Mouse (Mus musculus) left cerebral cortex, adult 2 months (tissue): ENCODE results near the gene Lzts2. TPM values are rescaled to one million over a fixed set of nuclear protein-coding genes. Genes with fewer than 3 reads are reported as not detected.
A peak's percentile ranks its signal among the peaks of the same experiment; 100 is the strongest.

Source experiments
- DNase-seq, 2 experiments: peaks; one replicate each; pipeline ENCODE4 v3.0.0; 2021 to 2022; ENCODE audit warnings: low spot score in 2 of 2, mixed read lengths in 1 of 2; ENCODE audit errors: extremely low spot score in 1 of 2
- H3K27ac ChIP-seq: fragments of 200-600 bp; 2 replicates; pipeline ENCODE4 v1.8.1; 2022
- H3K4me3 ChIP-seq: fragments of 200-600 bp; 2 replicates; pipeline ENCODE4 v1.8.1; 2022
- CTCF ChIP-seq: fragments of 200-600 bp; IDR thresholded peaks from 2 replicates; pipeline ENCODE4 v1.8.1; 2022; ENCODE audit warnings: antibody characterized with exemption, mild to moderate bottlenecking, moderate library complexity
- intact Hi-C: fragments of 180-260 bp; cut with DNase I; formaldehyde crosslinking; loops from one replicate; pipeline ENCODE4 v1.15.1; 2025
- total RNA-seq, 2 experiments: library from RNA; stranded (reverse); gene quantifications; 2 replicates each; pipeline ENCODE4 v1.2.3; 2021

The Lzts2 gene
- total RNA-seq, 2 experiments from 2014 or later = 36.5 to 39.1 TPM

- peak; percentile 87 for DNase-seq
- Histone ChIP-seq H3K4me3 (peak overlapping the region; percentile 46), H3K27ac (peak overlapping the region; percentile 94)
- TF ChIP-seq CTCF = no peak
- intact Hi-C loops = loop anchor here (2.0 kb wide), 1 partner anchor 17 kb away; the partner anchor contains the start of gene Kazald1
Measured at GRCm38 (mm10) chr19:45058113-45058839, 44.1 kb downstream of the Lzts2 start.

GRCm38 (mm10) chr19:45058841-45059240, 44.6 kb downstream of the Lzts2 start:
- DNase-seq = no peak
- intact Hi-C loops = loop anchor here (2.0 kb wide), 1 partner anchor 16 kb away; the partner anchor contains the start of gene Kazald1
- H3K4me3 ChIP-seq = peak overlapping the region; percentile 46
- H3K27ac ChIP-seq = peak overlapping the region; percentile 94
- no peak for TF ChIP-seq CTCF

DNA sequence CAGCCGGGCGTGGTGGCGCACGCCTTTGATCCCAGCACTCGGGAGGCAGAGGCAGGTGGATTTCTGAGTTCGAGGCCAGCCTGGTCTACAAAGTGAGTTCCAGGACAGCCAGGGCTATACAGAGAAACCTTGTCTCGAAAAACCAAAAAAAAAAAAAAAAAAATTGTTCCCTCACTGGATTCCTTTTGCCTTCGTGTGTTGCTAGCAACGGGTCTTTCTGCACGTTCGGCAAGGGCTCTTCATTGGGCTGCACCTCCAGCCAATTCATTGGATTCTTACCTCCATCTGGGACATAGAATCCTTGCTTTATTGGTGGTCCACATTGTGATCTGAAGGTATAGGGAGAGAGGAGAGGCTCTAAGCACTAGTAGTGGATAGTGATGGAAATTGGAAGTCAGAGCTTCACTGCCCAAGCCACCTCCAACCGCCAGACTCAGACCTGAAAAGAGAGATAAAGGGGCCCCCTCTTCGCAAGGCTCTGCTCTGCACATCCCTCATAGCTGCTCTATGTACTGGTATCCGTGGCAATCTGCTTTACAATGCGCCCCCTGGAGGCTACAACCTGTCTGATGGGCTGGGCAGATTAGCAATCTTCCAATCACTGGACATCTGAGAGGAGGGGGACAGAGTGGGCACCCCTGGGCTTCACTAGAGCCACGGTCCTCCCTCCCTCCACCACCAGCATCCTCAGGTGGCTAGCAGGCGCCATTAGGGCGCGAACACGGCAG, 49.5 kb downstream of the Lzts2 start:
- Histone ChIP-seq H3K27ac (no peak overlapping the region), H3K4me3 (no peak overlapping the region)
- no peak for DNase-seq
- TF ChIP-seq CTCF = peak; percentile 72
- intact Hi-C loops = no loop called here

DNA sequence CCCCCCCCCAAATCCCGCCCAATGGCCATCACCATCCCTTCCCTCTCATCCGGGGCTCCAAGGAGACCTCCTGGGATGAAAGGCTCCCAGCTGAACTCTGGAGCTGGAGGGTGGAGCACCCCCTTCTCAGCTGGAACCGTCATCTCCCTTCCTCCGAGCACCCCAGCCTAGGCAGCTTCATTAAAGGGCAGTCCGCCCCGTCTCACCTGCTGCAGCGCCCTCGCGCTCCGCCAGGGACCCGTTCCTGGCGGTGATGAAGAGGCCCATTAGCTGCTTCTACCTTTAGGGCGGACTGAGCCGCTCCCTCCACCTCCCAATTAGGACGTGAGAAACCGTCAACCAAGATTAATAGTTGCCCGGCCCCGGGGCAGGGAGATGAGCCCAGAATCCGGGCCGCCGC, 51.0 kb downstream of the Lzts2 start:
- no peak overlapping the region for H3K4me3 ChIP-seq
- TF ChIP-seq CTCF = no peak
- H3K27ac ChIP-seq = no peak overlapping the region
- no peak for DNase-seq
- intact Hi-C loops = no loop called here

- no peak overlapping the region for H3K27ac ChIP-seq
- DNase-seq = no peak
- TF ChIP-seq CTCF = no peak
- H3K4me3 ChIP-seq = no peak overlapping the region
- intact Hi-C loops = no loop called here
Measured at GRCm38 (mm10) chr19:45067170-45067569, 53.0 kb downstream of the Lzts2 start.

DNA sequence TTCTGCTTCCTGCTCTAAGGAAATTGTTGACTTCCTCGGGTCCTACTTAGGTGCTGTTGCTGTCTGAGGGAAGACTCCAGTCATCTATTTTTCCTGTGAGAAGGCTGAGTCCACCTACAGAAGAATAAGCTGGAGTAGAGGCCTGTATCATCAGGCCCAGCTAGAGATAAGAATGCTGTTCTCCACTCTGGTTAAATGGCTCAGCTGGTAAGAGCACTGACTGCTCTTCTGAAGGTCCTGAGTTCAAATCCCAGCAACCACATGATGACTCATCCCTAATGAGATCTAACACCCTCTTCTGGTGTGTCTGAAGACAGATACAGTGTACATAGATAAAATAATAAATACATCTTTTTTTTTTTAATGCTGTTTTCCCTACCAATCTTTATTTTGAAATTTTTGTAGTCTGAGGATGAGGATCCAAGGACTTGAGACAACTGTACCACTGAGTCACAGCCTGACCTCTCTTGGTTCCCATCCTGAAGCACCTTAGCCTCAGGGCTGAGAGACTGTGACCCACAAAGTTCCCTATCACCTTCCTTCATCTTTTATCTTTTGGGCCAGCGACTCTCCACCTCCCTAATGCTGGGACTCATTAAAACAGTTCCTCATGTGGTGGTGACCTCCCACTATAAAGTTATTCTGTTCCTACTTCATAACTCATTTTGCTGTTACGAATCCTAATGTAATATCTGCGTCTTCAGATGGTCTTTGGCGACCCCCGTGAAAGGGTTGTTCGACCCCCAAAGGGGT, 53.7 kb downstream of the Lzts2 start:
- no peak overlapping the region for H3K4me3 ChIP-seq
- no peak for TF ChIP-seq CTCF
- intact Hi-C loops = no loop called here
- DNase-seq = no peak
- no peak overlapping the region for H3K27ac ChIP-seq

DNA sequence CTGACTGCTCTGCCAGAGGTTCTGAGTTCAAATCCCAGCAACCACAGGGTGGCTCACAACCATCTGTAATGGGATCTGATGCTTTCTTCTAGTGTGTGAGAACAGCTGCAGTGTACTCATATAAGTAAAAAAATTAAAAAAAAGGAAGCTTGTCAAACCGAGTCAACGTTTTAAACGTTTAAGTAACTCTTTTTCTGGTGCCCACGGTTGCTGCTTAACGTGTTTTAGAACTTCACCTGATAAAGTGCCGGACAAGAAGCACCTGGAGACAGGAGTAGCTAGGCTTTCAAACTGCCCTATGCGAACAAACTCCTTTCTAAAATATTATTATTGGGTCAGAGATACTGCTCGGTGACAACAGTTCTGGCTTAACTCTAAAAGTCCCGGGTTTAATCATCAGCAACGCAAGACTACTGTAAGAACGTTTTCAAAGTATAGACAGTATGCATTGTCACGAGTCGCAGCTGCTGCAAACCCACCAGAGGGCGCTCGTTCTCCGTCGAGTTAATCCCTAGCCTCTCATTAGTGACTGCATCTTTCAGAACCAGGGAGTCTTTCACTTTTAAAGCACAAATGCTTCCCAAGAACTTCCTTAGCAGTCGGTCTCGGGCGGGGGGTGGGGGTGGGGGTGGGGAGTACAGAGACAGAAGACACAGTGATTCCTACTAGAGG, 59.8 kb downstream of the Lzts2 start:
- H3K27ac ChIP-seq = peak overlapping the region; percentile 98
- DNase-seq = peak; percentile 67 to 85
- intact Hi-C loops = loop anchor here (2.0 to 10.0 kb wide), 2 partner anchors 15 to 471 kb away; no protein-coding TSS in a partner anchor

DNA sequence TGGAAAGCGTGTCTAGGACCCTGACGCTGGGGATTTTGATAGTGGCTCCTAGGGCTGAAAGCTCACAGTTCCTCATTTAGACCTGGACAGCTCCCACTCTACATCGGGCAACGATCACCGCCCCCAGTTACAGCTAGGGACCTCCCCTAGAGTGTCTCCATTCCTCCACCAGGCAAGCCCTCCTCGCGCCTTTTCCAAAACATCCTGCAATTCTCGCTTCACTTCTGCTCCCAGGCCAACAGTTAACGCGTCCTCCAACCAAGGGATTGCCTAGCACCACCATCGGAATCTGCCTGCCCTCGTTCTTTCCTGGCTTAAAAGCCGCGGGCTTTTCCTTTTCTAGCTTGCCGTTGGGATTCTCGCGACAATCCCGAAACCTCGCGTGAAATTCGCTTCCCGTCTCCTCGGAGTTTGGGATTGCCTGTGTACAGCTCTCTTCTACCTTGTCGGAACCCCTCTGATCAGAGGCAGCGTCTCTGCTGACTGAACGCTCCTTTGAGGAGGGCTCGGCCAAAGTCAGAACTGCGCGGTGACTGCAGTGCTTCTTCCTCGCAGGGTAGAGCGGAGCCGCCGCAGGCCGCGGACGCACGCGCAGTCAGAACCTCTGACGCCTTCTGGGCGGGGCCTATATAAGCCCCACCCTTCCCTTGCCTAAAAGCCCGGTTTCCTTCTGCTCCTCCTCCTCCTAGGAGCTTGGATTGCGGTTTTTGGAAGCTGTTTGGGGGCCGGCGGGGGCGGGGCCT, 60.5 kb downstream of the Lzts2 start, which contains the start of gene Kazald1:
Kazald1 (plus strand) TSS at position 662 of the 743 bp plus-strand sequence.
- peak; percentile 92 to 94 for DNase-seq
- H3K27ac ChIP-seq = peak within 1 kb of the TSS; percentile 98
- H3K4me3 ChIP-seq = peak within 1 kb of the TSS; percentile 95
- no peak for TF ChIP-seq CTCF
- intact Hi-C loops = loop anchor here (2.0 to 10.0 kb wide), 5 partner anchors 16 to 470 kb away; partner anchors contain the start of gene Btrc

More for the DNA sequence above, 59.8 kb downstream of the Lzts2 start:
- TF ChIP-seq CTCF = peak; percentile 85
- H3K4me3 ChIP-seq = peak overlapping the region; percentile 95

DNA sequence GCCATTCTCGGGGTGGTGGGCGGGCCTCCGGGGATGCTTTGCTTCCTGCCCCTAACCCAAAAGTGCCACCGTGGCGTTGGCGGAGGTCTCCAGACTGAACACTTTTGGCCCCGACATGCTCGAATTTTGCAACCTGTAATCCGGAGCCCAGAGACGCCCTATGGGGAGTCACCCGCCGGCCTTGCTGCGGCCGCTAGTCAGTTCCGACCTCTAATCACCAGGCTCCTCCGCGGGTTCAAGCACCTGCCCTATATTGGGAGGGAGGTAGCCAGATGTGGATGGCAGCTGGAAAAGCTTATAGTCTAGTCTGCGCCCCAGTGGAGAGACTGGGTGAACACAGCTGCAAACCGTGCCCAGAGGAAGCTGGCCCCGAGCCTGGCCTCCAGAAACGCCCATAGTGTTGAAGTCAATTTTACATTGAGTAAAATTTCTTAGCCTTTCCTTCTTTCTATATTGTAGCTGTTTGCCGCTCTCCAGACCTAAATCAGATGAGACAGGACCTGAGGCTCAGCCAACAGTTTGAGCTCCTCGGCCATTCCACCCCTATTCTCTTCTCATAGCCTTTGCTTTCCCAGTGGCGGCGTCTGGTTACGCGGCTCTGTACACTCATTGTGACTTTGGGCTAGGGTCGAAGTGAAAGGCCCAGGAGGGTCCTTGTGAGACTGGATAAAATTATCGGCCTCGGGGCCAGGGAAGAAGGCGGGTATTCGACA, 61.3 kb downstream of the Lzts2 start:
- peak overlapping the region; percentile 95 for H3K4me3 ChIP-seq
- intact Hi-C loops = loop anchor here (2.0 to 10.0 kb wide), 5 partner anchors 17 to 469 kb away; partner anchors contain the start of gene Btrc
- peak overlapping the region; percentile 98 for H3K27ac ChIP-seq
- DNase-seq = no peak
- TF ChIP-seq CTCF = no peak
